Mouse (Mus musculus) cerebellum, adult 2 months (tissue): Measurements from ENCODE around the gene Ggt5.

Source experiments
- CTCF ChIP-seq: fragments of 200-500 bp; IDR thresholded peaks from 2 replicates; pipeline ENCODE4 v1.5.1; 2011; ENCODE audit warnings: low read depth, mild to moderate bottlenecking, control low read depth, low read length, moderate library complexity, borderline replicate concordance; ENCODE audit not compliant: insufficient read depth
- POLR2A ChIP-seq: fragments of 200-500 bp; IDR thresholded peaks from 2 replicates; pipeline ENCODE4 v1.6.1; 2011; ENCODE audit warnings: low read length, control low read depth, borderline replicate concordance; ENCODE audit not compliant: insufficient read depth

DNA sequence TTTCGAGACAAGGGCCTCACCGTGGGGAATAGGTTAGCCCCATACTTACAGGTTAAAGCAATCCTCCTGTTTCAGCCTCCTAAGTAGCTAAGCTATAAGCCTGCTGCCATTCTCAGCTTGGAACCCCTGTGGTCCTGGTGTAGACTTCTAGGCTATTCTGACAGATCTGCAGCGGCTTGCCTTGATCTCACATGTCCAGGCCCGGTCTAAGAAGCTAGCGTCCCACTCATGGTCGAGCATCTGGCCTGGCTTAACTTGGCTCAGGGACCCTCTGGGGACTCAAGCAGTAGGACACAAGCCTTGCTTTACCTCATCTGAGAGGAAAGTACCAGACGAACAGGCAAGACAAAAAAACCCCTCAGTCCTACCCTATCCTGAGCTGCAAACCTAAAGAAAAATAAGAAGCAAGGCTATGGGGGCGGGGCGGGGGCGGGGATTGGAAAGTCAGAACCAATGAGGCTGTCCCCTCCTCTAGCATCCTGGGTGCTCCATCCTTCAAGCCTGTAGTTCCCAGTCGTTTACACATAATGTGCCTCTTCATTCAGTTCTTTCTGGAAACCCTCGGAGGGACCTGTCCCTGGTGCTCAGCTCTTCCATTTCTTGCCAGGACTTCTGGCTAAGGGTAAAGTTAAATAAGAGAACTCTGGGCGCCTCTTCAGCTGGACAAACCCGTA is 46.0 kb downstream of the Ggt5 start:
- no peak for TF ChIP-seq POLR2A
- no peak for TF ChIP-seq CTCF
